Mouse (Mus musculus): ENCODE results near the gene Exosc5. TPM values are rescaled to one million over a fixed set of nuclear protein-coding genes. Genes with fewer than 3 reads are reported as not detected.
A peak's percentile ranks its signal among the peaks of the same experiment; 100 is the strongest.

Exosc5 gene
- 10 to 100 TPM; 39.6 to 54.0 TPM for total RNA-seq (2021)
- long read RNA-seq, experiment 1, transcript Exosc5-201 (6 exons, 1,020 nt) = major isoform, 66 of 72 reads
- long read RNA-seq, experiment 1, partial matches to known transcripts = 4 of 72 reads
- long read RNA-seq, experiment 1, other reads (novel, unspliced or antisense) = 2 of 72 reads
- long read RNA-seq, experiment 2, transcript Exosc5-201 (6 exons, 1,020 nt) = major isoform, 28 of 32 reads
- long read RNA-seq, experiment 2, partial matches to known transcripts = 0 of 32 reads
- long read RNA-seq, experiment 2, other reads (novel, unspliced or antisense) = 4 of 32 reads

DNA sequence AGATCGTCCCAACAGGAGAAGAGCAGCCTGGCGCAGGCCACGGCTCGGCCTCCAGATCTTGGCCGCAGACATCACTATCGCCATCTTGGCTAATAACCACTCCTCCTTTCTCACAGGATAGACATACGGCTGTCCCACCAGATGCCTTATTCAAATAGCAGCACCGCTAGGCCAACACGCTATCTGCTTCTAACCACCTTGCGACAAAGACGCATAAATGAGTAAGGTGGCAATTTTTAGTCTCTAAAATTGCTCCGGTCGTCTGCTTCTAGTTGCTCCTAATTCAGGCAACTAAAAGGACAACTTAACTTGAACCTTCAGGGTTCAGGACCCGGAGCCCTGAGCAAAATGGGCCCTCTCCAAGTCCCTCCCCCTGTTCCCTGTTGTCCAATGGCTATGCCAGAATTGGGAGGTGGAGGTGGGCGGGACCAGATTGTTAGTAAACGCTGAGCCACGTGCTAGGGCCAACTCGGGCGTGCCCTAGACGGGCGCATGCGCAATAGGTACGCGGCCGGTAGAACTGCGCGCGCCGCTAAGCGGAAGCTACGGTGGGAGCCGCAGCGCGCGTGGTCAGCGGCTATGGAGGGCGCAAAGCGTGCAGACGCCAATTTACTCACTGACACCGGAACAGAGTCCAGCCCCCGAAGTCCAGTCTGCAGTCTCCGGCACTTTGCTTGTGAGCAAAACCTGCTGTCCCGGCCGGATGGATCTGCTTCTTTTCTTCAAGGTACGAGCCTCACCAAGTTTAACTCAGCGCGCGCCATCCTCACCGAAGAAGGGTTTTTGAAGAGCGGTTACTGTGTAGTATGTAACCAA lies at the start of gene Exosc5, which contains the start of gene Bckdha:
Exosc5 (plus strand) TSS at position 508 of the 816 bp plus-strand sequence.
Bckdha (minus strand) TSS at position 325 of the 816 bp plus-strand sequence.
- DNase-seq = peak; percentile 98

DNA sequence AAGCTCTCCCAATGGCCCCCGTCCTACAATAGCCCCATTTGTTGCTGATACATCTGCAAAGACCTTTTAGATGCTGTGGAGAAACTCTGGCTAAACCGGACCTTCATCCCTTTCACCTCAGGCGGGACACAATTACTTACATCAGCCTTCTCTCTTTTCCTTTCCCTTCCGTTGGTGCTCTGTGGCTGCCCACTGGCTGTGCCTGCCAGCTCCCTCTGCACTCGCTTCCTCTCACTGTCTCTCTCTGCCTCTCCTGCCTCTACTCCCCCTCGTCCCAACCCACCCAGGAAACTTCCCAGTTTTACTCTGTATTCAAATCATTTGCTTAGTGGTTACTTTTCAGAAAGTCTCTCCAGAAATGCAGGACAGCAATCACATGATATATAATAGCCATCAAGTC lies 48.9 kb upstream of the Exosc5 start:
- DNase-seq = no peak

DNA sequence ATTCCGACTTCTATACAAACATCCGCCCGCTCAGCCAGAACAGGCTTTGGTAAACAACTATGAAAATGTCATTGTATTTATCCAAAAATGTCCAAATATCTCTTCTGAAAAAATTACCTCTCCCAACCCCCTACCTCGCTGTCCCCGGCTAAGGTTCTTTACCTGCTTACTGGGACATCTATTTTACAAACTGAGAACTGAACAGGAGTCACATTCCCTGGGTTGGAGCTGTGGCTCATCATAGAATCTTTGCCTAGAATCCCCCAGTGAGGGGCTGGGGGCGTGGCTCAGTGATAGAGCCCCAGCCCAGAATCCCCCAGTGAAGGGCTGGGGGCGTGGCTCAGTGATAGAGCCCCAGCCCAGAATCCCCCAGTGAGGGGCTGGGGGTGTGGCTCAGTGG lies 47.5 kb upstream of the Exosc5 start:
- no peak for DNase-seq

DNA sequence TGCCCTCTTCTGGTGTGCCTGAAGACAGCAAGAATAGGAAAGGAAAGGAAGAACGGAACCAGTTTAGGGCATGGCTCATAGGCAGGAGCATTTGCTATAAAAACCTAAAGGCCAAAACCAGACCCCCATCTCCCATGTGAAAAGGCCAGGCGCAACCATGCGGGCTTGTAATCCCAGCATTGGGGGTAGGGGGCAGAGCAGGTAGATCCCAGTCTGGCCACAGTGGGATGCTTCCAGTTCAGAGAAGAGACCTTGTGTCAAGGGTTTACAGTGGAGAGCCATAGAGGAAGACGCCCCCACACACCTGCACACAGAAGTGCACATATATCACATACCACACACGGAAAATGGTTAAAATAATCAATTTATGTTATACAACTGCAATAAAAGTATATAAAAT lies 44.9 kb upstream of the Exosc5 start:
- no peak for DNase-seq

DNA sequence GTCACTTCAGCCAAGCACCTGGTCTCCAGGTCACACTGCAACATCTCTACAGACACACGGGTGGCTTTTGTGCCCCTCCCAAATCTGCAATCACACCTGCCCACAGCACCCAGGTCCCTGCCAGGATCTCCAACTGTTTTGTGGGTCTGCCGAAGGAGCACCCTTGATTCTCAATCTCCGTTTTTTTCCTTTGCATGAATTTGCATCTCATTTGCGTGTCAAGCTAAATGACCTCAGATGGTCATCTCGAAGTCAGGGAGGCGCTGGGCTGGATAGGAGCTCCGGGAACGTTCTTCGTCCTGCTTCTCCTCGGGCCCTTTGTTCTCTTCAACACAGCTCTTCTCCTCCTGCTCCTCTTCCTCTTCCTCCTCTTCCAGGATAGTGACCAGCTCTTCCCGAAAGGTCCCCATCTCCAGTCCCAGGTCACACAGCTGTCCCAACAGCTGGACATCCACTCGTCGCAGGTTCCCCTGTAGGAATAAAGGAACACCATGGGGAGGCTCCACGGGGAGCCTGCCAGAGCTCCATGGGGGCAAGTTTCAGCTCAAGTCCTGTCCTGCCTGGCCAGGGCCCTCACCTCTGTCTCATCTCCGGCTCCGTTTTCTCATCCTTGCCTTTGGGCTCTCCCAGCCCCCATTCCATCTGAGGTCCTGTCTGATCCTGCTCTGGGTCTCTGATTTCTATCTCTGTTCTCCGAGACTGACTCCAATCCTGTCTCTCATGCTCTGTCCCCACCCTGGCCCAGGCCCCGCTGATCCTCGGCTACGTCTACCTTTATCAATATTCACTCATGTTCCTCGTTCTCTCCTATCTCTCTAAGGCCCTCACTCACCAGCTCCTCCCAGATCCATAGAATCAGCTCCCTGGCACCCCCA lies 43.9 kb upstream of the Exosc5 start:
- no peak for DNase-seq

DNA sequence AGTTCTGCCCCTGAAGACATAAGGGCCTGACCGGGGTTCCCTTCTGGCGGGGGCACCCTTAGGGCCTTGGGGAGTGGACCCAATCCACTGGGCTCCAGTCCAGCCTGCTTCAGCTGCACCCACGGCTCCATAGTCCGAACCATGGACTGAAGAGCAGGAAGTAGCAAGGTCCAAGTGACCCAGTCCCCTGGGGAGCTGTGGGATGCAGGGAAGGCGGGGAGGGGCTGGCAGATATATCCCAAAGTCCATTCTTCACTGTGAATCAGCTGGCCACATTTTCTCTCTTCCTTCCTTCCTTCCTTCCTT lies 43.3 kb upstream of the Exosc5 start, which contains the start of gene Erich4:
Erich4 (minus strand) TSS at position 187 of the 306 bp plus-strand sequence.
- DNase-seq = no peak

DNA sequence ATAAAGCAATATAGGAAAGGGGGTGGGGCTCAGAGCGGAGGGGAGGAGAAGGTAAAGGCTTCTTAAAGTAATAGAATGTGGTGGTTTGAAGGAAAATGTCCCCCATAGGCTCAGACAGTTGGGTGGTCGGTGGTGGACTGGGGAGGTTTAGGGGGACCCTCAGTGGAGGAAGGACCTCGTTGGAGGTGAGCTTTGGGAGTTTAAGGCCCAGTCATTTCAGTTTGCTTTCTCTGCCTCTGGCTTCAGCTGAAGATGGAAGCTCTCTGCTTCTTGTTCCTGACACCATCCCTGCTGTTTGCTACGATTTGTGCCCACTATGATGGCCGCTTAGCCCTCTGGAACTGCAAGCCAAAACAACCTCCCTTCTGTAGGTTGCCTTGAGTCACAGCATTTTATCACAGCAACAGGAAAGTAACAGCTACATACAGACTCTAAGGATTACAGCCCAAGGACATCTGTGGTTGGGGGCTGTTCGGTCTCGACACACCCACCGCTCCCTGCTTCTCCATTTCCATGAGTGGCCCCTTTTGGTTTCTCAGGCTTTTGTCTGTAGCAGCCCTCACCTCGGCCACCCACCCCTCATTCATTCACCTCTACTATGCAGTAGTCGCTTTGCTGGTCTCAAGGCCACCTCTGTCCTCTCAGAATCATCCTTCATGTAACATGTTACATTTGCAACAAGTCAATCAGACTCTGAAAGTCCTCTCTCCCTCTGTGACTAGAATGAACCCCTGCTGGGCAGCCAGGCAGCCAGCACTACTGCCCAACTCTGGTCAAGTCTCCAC lies 41.4 kb upstream of the Exosc5 start:
- no peak for DNase-seq

DNA sequence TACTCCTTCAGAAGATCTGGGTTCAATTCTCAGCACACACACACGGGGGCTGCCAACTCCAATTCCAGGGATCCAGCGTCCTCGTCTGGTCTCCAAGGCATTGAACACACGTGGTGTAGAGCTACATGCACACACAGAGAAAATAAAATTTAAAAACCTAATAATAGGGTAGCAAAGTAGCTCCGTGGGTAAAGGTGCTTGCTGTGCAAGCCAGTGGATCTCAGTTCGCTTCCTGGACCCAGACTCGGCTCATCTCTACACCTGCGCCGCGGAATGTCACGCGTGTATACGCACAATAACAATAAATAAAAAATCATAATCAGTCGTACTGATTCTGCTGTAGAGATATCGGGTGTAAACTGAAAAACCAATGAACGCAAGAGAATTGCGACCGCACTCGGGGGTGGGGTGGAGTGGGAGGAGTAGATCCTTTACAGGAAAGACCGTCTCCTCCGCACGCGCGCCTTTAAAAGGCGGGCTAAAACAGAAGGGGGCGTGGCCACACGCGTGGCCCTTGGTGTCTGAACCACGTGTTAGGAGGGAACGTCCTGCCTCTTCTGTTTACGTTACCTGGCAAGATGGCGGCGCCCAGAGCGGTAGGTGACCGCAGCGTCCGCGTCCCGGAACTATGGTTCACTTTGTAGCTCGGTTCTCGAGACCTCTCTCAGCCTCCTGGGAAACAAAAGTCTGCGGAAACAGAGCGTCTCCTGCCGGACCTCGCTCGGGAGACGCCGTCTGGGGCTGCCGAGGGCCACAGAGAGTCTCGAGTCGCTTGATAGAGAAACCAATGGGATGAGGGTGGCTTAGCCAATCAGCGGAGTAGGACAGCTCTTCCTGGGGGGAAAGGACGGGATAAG lies 39.9 kb upstream of the Exosc5 start, which contains the start of gene Dmac2:
Dmac2 (plus strand) TSS at position 550 of the 857 bp plus-strand sequence.
- DNase-seq = peak; percentile 95

DNA sequence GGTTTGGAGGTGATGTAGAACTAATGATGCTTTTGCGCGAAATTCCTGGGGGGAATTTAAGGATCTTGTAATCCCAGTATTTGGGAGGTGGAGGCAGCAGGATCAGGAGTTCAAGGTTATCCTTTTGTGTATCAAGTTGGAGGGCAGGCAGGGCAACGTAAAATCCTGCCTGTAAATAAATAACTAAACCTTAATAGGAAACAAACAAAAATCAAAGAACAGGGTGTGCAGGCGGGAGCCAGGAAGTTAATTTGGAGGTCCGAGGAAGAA lies 39.3 kb upstream of the Exosc5 start:
- no peak for DNase-seq

DNA sequence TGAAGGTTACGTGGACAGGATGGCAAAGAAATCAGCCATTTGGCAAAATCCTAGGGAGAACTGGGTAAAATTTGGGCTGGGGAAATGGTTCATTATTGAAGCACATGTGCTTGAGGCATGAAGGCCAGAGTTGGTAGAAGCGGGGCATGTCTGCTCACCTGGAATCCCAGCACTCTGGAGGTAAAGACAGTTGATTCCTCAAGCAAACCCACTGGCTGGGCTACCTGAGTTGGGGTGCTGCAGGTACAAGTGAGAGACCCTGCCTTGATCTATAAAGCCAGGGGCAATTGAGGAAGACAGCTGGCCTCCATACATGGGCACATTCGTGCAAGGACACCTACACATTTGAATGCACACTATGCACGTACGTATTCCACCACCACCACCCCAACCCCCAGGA lies 38.9 kb upstream of the Exosc5 start:
- DNase-seq = no peak

DNA sequence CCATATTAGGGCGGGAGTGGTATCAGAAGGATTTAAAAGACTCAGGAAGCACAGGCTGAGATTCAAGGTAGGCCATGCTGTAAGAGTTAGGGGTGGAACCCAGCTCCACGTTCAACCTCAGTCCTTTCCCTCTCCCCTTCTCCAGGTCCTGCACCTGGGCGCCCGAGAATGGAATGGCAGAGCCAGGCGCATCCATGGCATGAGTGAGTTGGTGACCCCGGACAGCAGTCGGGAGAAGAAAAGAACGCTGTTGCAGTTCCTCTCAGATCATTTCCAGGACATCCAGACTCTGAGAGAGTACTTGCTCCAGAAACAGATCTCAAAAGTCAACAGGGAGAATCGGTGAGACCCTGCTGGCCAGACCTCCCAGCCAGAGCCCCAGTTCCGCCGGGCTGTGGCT lies 38.2 kb upstream of the Exosc5 start:
- DNase-seq = no peak

DNA sequence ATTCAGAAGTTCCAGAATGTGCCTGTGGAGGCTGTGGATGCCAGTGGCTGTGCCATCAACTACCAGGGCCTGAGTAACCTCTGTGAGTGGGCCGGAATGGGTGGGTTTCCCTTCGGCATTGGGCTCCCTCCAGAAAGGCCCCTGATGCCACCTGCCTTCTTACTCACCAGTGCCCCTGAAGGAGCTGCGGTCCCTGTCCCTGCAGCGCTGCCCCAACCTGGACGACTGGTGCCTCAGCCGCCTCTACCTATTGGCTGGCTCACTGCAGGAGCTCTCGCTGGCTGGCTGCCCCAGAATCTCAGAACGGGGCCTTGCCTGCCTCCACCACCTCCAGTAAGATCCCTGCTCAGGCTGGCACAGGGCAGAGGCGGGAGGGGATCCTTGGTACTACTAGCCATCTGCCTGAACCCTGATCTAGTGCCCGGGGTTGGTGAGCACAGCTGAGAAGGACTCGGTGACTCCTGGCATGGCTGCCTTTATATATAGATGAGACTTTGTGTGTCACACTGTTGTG lies 35.0 kb upstream of the Exosc5 start:
- DNase-seq = no peak

DNA sequence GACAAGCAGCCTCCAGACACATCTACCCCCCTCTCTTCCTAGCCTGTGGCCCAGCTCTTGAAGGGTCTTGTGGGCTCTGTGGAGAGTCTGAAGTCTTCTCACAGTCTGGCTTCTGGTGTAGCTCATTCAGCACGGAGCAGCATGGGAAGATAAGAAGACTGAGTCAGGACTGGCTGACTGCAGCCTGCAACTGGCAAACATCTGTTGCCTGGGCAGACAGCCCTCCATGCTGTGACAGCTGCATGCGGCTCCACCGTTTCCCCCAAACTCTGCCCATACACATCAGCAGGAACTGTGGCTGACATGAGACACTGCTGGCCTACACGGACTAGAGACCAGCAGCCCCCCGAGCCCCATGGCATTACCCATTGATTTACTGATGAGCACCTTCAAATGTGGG lies 34.1 kb upstream of the Exosc5 start:
- no peak for DNase-seq

DNA sequence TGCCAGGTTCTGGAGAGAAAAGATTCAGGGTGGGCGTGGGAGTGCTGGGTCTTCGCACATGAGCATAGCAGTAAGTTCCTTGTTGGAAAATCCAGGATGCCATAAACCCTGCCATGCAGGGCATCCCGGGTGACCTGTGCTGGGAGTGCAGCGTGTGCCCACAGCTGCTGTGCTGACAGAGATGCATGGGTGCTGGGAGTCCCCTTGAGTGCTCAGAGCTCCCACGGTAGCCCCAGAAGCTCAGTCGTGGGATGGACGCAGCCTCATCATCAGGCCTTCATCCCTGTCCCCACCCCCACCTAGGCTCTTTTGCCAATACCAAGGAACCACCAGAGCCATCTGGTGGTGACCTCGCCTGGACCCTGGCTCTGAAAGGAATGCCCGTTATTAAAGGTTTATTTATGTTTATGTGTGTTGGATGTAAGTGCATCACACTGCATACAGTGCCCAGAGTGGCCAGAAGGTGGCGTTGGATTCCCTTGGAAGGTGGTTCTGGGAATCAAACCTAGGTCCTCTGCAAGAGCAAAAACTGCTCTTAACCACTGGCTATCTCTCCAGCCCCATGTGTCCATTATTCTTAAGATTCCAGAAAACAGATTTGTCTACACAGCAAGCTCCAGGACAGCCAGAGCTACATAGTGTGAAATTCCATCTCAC lies 33.2 kb upstream of the Exosc5 start:
- DNase-seq = peak in 1 of 2 experiments; percentile 37

DNA sequence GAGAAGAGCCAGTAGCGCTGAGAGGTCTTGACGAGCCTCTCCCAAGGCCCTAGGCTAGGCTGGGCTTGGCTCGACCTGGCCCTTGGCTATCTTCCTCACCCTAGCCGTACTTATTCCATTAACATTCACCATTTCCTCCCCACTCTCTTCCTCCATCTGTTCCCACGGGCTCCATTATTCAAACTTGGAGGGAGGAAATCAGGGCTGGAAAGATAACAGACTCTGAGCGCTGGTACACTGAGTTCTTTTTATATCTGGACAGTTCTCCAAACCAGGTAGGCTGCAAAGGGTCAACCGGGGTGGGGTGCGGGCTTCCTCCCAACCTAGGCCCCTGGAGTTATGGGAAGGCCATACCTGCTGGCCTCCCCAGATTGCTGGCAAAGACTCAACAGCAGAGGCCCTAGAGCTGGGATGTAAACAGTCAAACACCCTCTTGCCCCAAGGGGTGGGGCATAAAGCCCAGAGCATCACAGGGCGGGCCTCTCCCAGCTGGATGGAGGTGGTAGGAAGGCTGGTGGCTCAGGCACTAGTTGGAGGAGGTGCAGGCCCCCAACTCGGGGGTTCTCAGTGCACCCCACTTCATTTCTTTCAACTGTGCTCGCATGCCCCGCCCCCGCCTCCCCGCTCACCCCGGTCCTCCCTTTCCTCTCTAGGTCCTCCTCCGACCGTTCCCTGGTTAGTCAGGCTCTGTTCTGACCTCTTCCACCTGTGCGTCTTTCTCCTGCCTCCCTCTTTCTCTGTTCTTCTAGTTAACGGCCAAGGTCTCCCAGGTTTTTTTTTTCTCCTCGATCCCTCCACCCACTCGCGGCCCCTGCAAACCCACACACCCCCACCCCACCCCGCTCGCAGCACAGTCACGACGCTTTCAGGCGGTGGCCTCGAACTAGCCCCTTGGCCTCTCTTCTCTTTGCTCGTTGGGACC lies 32.2 kb upstream of the Exosc5 start, which contains the start of gene B3gnt8:
B3gnt8 (plus strand) TSS at position 146 of the 922 bp plus-strand sequence.
- DNase-seq = peak; percentile 28 to 42

DNA sequence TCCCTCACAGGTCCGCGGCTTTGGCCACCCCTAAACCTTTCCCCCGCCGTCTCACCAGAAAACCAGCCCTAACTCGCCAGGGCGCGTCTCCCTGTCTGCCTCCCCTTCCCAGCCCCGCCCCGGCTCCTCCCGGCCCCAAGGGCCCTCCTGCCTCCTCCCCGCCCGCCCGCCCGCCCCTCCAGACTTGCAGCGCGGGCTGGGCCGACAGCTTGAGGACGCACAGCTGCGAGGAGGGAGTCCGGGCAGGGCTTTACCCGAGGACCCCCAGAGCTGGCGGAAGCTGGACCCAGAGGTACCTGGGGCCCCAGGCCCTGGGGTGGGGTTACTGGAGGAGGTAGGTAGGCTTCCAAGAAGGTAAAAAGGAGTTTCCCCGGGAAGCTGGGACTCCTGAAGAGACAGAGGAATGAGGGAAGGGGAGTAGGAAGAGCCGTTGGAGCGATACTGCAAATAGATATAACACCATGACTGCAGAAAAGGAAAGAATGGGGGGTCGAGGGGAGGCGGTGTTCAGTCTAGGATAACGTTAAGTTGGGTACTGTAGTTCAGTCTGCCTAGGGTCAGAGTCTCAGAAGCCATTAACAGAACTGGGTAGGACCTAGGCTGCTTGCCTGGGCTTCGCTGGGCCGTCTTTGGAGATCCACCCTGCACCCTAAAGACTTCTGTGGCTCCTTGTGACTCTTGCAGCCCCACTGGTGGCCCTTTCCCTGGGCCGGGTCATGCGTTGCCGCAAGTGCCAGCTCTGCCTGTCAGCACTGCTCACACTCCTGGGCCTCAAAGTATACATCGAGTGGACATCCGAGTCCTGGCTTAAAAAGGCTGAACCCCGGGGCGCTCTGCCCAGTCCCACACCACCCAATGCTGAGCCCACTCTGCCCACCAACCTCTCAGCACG lies 31.3 kb upstream of the Exosc5 start:
- peak; percentile 81 to 87 for DNase-seq

DNA sequence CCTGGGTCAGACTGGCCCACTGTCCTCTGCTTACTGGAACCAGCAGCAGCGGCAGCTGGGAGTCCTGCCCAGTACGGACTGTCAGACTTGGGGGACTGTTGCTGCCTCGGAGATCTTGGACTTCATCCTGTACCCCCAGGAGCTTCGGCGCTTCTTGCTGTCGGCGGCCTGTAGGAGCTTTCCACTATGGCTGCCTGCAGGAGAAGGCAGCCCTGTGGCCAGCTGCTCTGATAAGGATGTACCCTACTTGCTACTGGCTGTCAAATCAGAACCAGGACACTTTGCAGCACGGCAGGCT lies 30.7 kb upstream of the Exosc5 start:
- DNase-seq = no peak

DNA sequence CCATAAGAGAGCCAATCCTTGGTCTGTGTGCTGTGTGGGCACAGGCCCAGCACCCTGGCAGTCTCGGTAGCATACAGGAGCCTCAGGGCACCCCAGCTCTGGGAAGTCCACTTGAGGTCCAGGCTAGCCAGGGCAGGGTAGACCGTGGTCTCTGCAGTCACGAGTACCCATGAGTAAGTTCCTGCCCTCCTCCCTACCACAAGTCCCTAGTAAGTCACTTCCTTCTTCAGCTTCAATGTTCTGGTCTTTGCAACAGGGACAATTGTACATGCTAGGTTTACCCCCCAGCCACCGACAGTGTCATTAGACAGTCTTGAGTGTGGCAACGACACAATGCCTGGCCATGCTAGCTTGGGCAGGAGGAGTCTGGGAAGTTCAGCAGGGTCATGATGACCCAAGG lies 26.3 kb upstream of the Exosc5 start:
- DNase-seq = no peak
